Mouse (Mus musculus): Measurements from ENCODE around the gene Eif4e2. TPM values are rescaled to one million over a fixed set of nuclear protein-coding genes. Genes with fewer than 3 reads are reported as not detected.

Eif4e2 gene
- polyA plus RNA-seq, 1 experiment from 2014 or later = 148 TPM

GRCm38 (mm10) chr1:87281599-87282412 lies 68.1 kb downstream of the Eif4e2 start:
- 18% methylated on average over 20 of the region's 20 CpGs for WGBS
- H3K4me2 ChIP-seq (replicated peaks) = peak overlapping the region; percentile 28
- no peak overlapping the region for H3K9ac ChIP-seq (replicated peaks)

GRCm38 (mm10) chr1:87282413-87282788 lies 68.7 kb downstream of the Eif4e2 start:
- ATAC-seq (ENCODE audit: low FRiP score, low read depth) = no peak
- WGBS = 68% methylated on average over 6 of the region's 6 CpGs
- Histone ChIP-seq H3K9me3 (no peaks in the 10 kb centered on the region), H3K4me3 (no peak overlapping the region), H3K4me1 (peaks cover 3% of the 10 kb centered on the region; the same call in 1 of the 2 replicates), H3K27ac (replicated peaks) (no peak overlapping the region), H3K36me3 (no peaks in the 10 kb centered on the region), H3K27me3 (0 out of 2 replicates have a peak, but pooled peaks cover 5% of the 10 kb centered on the region), H3K4me2 (replicated peaks) (no peak overlapping the region), H3K9ac (replicated peaks) (no peak overlapping the region)

More at GRCm38 (mm10) chr1:87281599-87282412, 68.1 kb downstream of the Eif4e2 start:
- 0 out of 2 replicates have a peak, but pooled peaks cover 5% of the 10 kb centered on the region for H3K27me3 ChIP-seq
- H3K36me3 ChIP-seq = no peaks in the 10 kb centered on the region
- peaks cover 3% of the 10 kb centered on the region; the same call in 1 of the 2 replicates for H3K4me1 ChIP-seq
- H3K27ac ChIP-seq (replicated peaks) = no peak overlapping the region
- H3K4me3 ChIP-seq = no peak overlapping the region
- H3K9me3 ChIP-seq = no peaks in the 10 kb centered on the region
- no peak for ATAC-seq (ENCODE audit: low FRiP score, low read depth)

GRCm38 (mm10) chr1:87283410-87283960 lies 69.8 kb downstream of the Eif4e2 start:
- ATAC-seq (ENCODE audit: low FRiP score, low read depth) = no peak
- 0 out of 2 replicates have a peak, but pooled peaks cover 5% of the 10 kb centered on the region for H3K27me3 ChIP-seq

GRCm38 (mm10) chr1:87287105-87287504 lies 73.4 kb downstream of the Eif4e2 start:
- H3K4me1 ChIP-seq = no peaks in the 10 kb centered on the region
- no peak overlapping the region for H3K9ac ChIP-seq (replicated peaks)
- no peak overlapping the region for H3K4me3 ChIP-seq
- ATAC-seq (ENCODE audit: low FRiP score, low read depth) = no peak
- no peak overlapping the region for H3K27ac ChIP-seq (replicated peaks)
- no peaks in the 10 kb centered on the region for H3K9me3 ChIP-seq
- no peak overlapping the region for H3K4me2 ChIP-seq (replicated peaks)
- H3K27me3 ChIP-seq = 0 out of 2 replicates have a peak, but pooled peaks cover 5% of the 10 kb centered on the region
- no peaks in the 10 kb centered on the region for H3K36me3 ChIP-seq
- WGBS = 63% methylated on average over 2 of the region's 2 CpGs

More at GRCm38 (mm10) chr1:87283410-87283960, 69.8 kb downstream of the Eif4e2 start:
- Histone ChIP-seq H3K4me2 (replicated peaks) (no peak overlapping the region), H3K36me3 (no peaks in the 10 kb centered on the region), H3K9ac (replicated peaks) (no peak overlapping the region), H3K9me3 (no peaks in the 10 kb centered on the region), H3K27ac (replicated peaks) (no peak overlapping the region), H3K4me3 (no peak overlapping the region), H3K4me1 (peaks cover 3% of the 10 kb centered on the region; the same call in 1 of the 2 replicates)
- 81% methylated on average over 10 of the region's 10 CpGs for WGBS

Other genes with a start within 250 kb of the Eif4e2 start
- gene Alppl2, start 124.0 kb upstream of the Eif4e2 start, polyA plus RNA-seq (2016; fragmentation: Nextera tagmentation; extraction: Ambion mirVana) = not detected in 2 replicates
- gene Alpi, start 112.3 kb upstream of the Eif4e2 start, polyA plus RNA-seq (2016; fragmentation: Nextera tagmentation; extraction: Ambion mirVana) = not detected in 2 replicates
- gene Akp3, start 88.9 kb upstream of the Eif4e2 start, polyA plus RNA-seq (2016; fragmentation: Nextera tagmentation; extraction: Ambion mirVana) = not detected in 2 replicates
- gene Ecel1, start 57.4 kb upstream of the Eif4e2 start, polyA plus RNA-seq (2016; fragmentation: Nextera tagmentation; extraction: Ambion mirVana) = 7.5 and 8.8 TPM in 2 replicates
- gene Prss56, start 30.6 kb upstream of the Eif4e2 start, polyA plus RNA-seq (2016; fragmentation: Nextera tagmentation; extraction: Ambion mirVana) = 0.08 and 0.17 TPM in 2 replicates
- not detected in 2 replicates for gene Chrnd, start 23.3 kb upstream of the Eif4e2 start, polyA plus RNA-seq (2016; fragmentation: Nextera tagmentation; extraction: Ambion mirVana)
- gene Chrng, start 9.3 kb upstream of the Eif4e2 start, polyA plus RNA-seq (2016; fragmentation: Nextera tagmentation; extraction: Ambion mirVana) = not detected in 2 replicates
- gene Efhd1, start 50.4 kb downstream of the Eif4e2 start, polyA plus RNA-seq (2016; fragmentation: Nextera tagmentation; extraction: Ambion mirVana) = 0.54 and 0.58 TPM in 2 replicates
- gene Gigyf2, start 113.1 kb downstream of the Eif4e2 start, polyA plus RNA-seq (2016; fragmentation: Nextera tagmentation; extraction: Ambion mirVana) = 64.3 and 71.7 TPM in 2 replicates
- gene Kcnj13, start 180.8 kb downstream of the Eif4e2 start, polyA plus RNA-seq (2016; fragmentation: Nextera tagmentation; extraction: Ambion mirVana) = 1.4 and 2.3 TPM in 2 replicates

Data from midbrain, embryonic 12.5 days (tissue).